Mouse (Mus musculus) embryo, embryonic 10 days (tissue): ENCODE measurements at regions not wholly inside any gene's neighbourhood (a gene's known extent, or its start where the extent isn't known, plus 50 kb on each side); places are given as distances from the start of the nearest gene placed in this dataset.

Experiments used
- DNase-seq: peaks from one replicate; pipeline ENCODE4 v3.0.0-alpha.2; 2015; ENCODE audit warnings: low spot score

- DNase-seq: peak; percentile 85
Observed at GRCm38 (mm10) chr6:116767738-116768522, 51.2 kb upstream of the Tmem72 start.

DNA sequence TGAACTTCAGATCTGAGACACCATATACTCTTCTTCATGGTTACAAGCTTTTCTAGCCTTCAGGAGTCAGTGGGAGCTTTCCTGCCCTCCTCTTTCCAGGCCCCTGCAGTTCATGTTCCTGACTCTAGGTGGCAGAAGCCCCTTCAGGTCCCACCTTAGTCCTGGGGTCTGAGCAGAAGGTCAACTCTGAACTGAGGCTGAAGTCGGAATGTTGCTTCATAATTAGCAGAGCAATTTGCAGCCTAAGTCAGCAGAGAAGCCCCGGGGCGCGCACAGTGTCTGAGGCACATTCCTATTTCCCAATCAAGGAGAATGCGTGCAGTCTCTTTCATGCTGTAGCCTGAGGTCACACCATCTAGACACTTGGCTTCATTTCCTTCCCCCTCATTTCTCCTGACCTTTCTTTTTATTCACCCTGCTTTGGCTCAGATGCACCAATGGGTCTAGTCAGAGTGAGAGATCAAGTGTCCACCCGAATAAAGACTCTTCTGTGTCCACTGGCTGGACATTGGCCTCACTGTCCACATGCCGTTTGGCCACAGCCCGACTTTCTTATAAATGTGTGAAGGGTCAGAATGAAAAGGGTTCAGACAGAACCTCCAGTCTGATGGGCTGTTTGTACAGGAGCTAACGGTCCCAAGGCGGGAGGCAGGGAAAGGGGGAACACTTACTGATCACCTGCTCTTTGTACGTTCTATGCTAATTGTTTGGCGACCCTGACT, 58.4 kb upstream of the Tmem72 start:
- peak; percentile 76 for DNase-seq

DNA sequence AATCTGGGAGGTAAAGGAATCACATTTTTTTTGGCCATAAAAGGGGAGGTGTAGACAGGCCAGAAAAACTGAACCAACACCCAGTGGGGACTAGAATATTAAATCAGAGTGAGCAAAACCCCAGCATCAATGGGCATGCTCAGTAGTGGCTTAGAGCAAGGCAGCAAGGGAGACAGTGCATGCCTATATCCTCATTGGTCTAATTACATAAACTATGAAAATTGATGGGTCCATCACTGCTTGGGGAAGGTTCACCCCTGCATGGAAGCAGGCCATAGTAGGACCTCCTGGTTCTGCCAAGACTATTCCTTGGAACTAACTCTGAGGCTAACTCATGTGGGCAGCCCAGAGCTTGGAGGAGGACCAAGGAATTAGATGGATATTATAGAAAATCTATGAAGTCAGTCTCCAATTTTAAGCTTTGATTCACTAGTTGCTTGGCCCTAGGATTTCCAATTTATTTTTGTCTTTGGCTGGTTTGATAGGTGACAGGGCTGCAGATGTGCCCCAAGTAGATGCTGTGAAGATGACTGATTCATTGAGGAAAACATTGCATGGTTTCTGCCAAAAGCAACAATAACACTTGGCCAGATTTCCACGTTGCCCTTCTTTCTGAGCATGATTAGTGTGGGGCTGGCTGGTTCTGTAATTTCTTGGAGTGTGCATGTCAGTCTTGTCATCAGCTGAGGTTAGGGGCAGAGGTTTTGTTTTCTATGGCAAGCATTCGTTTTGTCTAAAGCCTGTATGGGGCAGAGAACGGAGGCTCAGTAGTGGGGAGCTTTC, 70.0 kb upstream of the Tmem72 start:
- no peak for DNase-seq

DNA sequence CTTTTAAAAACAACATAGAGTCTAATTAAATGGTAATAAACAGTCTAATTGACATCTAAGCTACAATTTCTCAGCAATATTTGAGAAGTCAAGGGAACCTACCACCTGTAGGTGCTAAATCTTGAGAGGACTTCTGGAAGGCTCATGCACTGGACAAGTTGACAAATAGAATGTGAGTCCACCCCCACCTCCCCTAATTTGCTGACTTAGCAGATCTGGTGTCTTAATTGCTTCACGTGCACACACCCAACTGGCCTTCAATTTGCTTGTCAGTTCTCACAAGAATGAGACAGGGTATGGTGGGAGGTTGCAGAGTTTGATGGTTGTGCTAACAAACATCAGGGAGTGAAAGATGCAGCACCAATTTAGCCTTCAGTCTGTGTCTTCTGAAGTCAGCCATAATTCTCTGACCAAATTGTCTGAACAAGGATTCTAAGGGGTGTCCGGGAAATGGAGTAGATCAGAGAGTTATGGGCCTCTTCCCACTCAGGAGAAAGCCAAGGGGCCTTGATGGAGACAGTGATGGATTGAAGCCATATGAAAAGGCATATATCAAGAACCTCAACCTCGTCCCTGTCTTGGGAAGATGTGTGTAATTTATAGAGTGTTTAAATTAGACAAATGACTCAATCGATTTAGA, 76.7 kb upstream of the Tmem72 start:
- peak; percentile 35 for DNase-seq

- peak; percentile 45 for DNase-seq
Observed at GRCm38 (mm10) chr6:116793961-116794336, 77.2 kb upstream of the Tmem72 start.

- peak; percentile 39 for DNase-seq
Observed at GRCm38 (mm10) chr6:116821215-116821912, 104.7 kb upstream of the Tmem72 start.

DNA sequence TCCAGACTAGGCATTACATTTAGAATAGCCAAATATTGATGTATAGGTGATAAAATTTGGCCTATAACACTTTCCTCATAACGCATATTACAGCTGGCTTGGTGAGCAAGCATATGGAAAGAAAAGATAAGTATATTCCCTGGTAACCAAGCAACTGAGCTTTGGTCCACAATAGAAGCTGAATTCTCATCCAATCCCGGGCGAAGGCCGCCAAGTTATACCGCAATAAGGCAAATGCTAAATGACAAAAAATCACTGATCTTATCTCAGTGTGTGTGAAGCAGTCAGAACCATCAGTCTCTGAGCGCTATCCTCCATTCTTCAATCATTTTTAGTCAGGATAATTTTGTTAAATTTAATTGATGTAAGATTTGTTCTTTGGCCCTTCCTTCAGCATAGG, 105.9 kb upstream of the Tmem72 start:
- no peak for DNase-seq

DNA sequence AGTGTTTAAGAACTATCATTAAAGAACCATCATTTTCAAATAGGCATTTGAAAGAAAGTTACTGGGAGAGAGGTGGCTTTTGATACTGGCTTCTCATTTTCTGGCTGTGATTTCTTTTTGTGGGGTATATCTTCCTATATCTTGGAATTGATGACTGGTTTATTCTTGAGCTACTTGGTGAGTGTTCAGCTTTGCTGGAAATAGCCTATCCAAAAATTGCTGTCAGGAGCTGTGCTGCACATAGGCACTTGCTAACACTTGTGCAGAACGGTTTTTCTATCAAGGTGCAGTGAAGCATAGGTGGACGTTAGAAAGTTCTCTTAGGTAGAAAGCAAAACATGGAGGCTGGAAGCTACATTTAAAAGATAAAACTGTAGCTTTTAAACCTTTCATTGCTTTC, 108.9 kb upstream of the Tmem72 start:
- DNase-seq: no peak

DNA sequence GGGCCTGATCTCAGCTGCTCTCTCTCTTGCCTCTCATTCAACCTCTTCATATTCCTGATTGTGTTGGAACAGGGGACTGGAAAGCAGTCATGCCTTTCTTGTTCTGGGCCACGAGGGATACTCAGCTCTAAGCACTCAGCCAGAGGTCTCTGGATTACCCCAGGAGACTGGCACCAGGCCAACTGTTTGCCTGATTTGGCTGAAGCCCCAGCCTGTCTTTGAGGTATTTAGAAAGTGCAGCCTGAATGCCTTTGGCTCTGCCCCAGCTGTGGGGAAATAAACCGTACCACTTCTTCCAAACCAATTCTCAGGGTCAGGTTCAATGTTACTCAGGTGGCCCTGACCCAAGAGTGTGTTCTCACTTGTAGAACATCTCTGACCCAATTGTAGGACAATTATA, 112.6 kb upstream of the Tmem72 start:
- DNase-seq: no peak

DNA sequence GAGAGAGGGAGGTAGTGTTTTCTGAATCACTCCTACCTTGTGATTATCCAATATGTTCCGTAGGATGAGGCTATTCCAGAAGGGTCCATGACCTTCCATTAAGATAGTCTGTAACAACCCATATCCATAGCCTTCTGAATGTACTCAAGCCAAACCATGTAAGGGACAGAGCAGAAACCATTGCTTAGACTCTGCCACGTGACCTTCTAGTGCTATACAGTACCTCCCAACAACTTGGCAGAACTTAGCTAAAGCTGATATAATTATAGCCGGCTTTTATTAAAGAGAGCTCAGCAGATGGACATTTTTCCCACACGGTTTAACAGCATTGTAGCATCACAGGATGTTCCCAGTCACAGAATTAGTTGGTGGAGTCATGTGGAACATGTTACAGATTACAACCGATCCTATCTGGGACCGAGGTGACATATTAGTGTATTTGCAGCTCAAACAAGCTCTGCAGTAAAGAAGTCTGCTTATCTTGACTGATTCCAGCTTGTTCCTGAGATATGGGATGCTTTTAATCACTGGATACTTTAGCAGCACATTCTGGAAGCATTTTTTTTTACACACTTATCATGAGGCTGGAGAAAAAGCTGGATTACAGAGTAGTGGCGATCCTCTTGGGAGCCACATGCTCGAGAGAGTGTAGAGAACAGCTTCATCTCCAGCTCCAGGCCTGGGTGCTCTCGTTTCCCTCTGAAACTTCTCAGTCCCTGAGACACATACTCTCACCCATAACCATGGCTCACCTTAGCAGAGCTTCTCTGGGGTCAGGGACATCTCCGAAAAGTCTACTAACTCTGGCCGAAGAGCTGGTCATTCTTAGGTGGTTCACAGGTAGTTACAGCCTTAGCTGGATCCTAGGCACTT, 129.5 kb upstream of the Tmem72 start:
- no peak for DNase-seq

DNA sequence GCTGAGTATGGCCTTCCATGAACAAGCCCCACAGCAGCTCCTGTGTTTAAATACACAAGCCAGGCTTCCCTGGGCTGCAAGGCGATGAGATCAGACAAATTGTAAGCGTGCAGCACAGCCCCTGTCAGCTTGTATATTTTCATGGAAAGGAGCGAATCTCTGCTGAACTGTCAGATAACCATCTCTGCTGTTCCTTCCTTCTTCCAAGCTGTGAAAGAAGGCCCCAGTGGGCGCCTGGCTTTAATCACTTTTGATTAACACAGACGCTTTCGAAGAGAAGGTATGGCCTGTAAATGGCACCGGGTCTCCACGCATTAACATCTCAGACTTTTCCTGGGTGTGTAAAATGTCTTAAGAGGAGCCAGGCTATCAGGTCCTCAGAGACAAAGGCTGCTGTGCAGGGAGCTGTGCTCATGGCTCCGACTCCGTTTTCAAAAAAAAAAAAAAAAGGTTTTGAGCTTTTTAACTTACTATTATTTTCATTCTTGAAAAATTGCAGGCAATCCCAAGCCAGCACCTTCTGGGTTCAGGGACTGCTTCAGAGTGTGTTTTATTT, 131.9 kb upstream of the Tmem72 start:
- no peak for DNase-seq

DNA sequence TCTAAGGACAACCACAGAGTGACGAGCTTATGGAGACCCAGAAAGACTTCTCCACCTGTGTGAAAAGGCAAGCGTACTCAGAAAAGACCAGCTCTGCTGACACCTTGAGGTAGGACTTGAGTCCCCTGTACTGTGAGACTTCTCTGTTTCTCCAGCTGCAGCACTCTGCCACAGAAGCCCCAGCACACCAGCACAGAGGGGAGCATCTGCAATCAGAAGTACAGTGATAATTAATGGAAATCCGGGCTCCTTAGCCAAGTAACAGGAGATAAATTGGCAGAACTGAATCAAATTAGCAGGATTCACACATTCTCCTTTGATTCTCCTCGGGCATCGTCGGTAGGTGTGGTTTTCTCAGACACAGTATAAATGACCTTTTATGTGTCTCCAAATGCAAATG, 137.3 kb upstream of the Tmem72 start:
- no peak for DNase-seq

DNA sequence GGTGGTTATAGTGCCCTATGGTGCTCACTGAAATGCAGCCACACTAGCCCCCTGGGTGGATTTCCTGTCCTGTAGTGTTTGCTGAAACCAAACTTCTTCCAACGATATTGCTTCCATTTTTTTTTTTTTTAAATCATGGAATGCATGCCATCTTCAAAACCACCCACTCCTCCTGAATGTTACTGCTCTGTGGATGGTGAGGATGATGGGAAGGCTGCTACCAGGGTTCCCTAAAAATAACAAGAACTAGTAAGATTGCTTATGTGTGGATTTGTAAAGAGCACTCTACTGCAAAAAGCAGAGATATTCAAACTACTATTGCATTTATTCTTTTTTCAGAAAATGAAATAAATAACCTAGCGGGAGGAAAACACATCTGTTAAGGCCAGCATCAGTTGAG, 139.4 kb upstream of the Tmem72 start:
- DNase-seq: no peak

DNA sequence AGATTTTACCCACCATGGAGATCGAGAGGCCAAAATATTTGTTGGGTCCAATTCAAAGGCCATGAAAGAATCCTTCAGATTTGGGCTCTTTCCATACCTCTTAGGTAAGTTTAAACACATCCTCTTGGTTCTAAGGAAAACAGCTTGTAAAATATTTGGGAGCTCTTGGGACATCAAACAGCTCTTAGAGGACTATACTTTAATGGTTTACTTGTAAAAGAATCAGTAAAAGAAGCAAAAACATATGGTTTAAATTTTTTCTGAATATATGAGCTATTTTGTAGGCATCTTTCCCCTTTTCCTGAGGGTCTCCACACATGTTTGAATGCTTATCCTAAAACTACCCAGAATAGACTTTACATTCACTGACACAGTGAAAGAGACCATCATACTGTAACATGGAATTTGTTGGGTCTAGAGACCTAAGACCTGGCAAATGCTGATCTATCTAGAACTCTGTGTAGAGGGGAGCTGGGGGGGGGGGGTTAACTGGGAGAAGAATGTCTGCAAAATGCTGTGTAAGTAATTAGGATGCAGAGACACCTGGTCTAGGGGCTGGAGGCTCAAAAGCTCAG, 140.3 kb upstream of the Tmem72 start:
- DNase-seq: no peak

DNA sequence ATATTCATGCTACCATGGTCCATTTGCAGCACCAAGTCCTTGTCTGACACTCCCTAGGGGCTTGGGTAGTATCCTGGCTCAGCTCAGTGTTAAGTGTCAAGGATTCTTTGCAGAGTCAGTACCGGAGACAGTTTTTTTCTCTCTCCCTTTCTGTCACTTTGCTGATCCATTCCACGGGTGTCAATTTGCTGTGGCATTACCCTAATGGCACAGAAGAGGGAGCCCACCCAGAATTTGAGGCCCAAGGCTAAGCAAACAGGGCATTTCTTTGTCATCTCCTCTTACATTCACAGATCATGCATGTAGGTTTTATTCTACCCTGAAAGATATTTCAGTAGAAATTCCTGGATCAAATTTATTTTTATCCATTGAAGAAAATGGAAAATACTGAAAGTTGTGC, 146.4 kb upstream of the Tmem72 start:
- DNase-seq: no peak

DNA sequence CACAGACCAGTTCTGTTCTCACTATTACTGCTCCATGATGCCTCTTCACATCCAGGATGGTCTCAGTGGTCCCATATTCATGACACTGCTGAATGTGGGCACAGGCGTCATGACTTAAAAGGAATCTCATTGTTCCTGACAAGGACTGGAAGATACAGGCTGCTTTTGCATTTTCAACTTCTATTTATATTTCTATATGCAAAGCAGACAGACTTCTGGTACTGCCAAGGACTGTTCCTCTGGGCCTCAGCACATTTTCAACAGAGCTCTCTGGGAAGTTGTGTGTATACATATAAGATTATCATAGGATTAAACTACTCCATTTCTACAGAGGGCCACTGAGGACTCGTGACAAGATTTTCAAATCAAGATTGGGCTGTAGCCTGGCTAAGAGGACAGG, 146.9 kb upstream of the Tmem72 start:
- DNase-seq: no peak

DNA sequence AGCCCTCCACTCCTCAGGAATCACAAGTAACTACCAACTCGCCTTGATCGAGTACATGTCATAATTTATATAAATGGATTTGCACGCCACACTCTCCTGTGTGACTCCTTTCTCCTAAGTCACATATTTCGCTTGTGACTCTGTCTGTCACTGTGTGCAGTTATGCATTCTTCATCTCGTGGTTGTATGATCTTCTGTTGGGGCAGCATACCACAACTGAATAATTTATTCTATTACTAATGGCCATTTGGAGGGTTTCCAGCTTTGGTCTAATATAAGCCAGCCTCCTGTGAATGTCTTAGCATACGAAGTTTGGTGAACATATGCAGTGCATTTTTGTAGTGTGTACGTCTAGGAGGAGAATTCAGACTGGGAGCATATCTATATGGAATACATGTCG, 176.6 kb upstream of the Tmem72 start:
- DNase-seq: no peak

GRCm38 (mm10) chr6:116894252-116894651, 177.5 kb upstream of the Tmem72 start:
- DNase-seq: no peak

- DNase-seq: no peak
Observed at GRCm38 (mm10) chr6:116895114-116895513, 178.4 kb upstream of the Tmem72 start.

GRCm38 (mm10) chr6:116896132-116896630, 179.5 kb upstream of the Tmem72 start:
- DNase-seq: no peak
